Mouse (Mus musculus) kidney, embryonic 16.5 days (tissue): ENCODE measurements at regions not wholly inside any gene's neighbourhood (a gene's known extent, or its start where the extent isn't known, plus 50 kb on each side); places are given as distances from the start of the nearest gene placed in this dataset.

Source experiments
- ATAC-seq: fragments of 200-750 bp; cut with Nextera tagmentation; 2 replicates; pipeline ENCODE4 v1.8.0; 2017; ENCODE audit warnings: moderate TSS enrichment; ENCODE audit not compliant: low FRiP score, low TSS enrichment
- H3K27ac ChIP-seq: fragments of 300-500 bp; sonication (generic); 2 replicates; pipeline ENCODE4 v1.5.1; 2014; ENCODE audit warnings: low read length
- H3K27me3 ChIP-seq: fragments of 300-500 bp; sonication (generic); 2 replicates; pipeline ENCODE4 v1.6.1; 2014; ENCODE audit warnings: low read length, control low read depth, mixed read lengths; ENCODE audit not compliant: insufficient read depth
- H3K36me3 ChIP-seq: fragments of 300-500 bp; sonication (generic); 2 replicates; pipeline ENCODE4 v1.6.1; 2014; ENCODE audit warnings: low read length, control low read depth, mixed read lengths; ENCODE audit not compliant: insufficient read depth
- H3K4me1 ChIP-seq: fragments of 300-500 bp; sonication (generic); 2 replicates; pipeline ENCODE4 v1.6.1; 2014; ENCODE audit warnings: low read length, control low read depth, mixed read lengths; ENCODE audit not compliant: insufficient read depth
- H3K4me2 ChIP-seq: fragments of 300-500 bp; sonication (generic); replicated peaks from 2 replicates; pipeline ENCODE4 v1.6.1; 2014; ENCODE audit warnings: low read depth, low read length
- H3K4me3 ChIP-seq: fragments of 300-500 bp; sonication (generic); 2 replicates; pipeline ENCODE4 v1.5.1; 2014; ENCODE audit warnings: mild to moderate bottlenecking, low read length
- H3K9ac ChIP-seq: fragments of 300-500 bp; sonication (generic); replicated peaks from 2 replicates; pipeline ENCODE4 v1.6.1; 2014; ENCODE audit warnings: low read length
- H3K9me3 ChIP-seq: fragments of 300-500 bp; sonication (generic); 2 replicates; pipeline ENCODE4 v1.6.1; 2016; ENCODE audit warnings: low read length, control low read depth
- WGBS: fragments of 180-500 bp; shearing (Covaris S2); extraction: QIAGEN DNeasy Blood & Tissue Kit; methylation state at CpG from one replicate; pipeline ENCODE4 v1.1.7; 2014; 5-methylcytosine and 5-hydroxymethylcytosine counted together

DNA sequence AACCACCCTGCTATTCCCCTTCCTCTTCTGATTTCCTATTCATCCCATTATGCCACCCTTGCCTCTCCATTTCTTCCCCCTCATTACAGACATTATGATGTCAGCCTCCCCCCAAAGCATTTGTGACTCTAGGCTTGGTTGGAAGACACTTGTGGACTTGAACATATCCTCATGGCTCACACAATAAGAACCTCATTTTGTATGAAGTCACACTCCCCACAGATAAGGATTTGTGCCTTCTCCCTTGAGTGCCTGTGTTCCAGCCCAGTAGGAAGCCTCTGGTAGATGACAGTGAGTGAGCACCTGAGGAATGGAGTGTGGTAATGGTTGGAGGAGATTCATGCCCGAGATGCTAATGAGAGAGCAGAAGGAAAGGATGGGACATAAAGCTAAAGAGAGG lies 313.9 kb upstream of the Trib2 start:
- H3K4me1 ChIP-seq, result no peaks in the 10 kb centered on the region
- H3K4me3 ChIP-seq, result no peak overlapping the region
- H3K9me3 ChIP-seq, result no peaks in the 10 kb centered on the region
- no peak overlapping the region for H3K9ac ChIP-seq
- no peaks in the 10 kb centered on the region for H3K36me3 ChIP-seq
- H3K4me2 ChIP-seq, result no peak overlapping the region
- H3K27me3 ChIP-seq, result no peaks in the 10 kb centered on the region
- no peak overlapping the region for H3K27ac ChIP-seq
- ATAC-seq, result no peak
- 74% methylated on average over 1 of the region's 1 CpGs for WGBS

DNA sequence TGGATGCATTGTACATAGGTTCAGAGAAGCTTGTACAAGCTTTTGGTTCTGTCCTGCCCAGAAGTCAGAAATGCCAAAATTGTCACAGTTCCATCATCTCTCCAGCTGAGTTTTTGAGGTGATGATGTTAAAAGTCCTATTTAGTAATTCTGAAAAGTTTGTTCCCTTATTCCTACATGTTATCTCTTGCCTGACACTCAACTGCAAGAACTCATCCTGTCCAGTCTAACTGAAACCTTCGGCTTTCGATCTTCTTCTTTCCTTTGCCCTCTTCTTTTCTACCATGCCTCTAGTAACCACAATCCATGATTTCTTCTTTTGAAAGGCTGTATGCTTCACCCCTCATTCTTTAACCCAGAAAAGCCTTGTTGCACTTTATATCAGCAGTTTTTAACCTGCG lies 313.2 kb upstream of the Trib2 start:
- H3K4me1 ChIP-seq, result no peaks in the 10 kb centered on the region
- H3K9me3 ChIP-seq, result no peaks in the 10 kb centered on the region
- no peak overlapping the region for H3K9ac ChIP-seq
- H3K27ac ChIP-seq, result no peak overlapping the region
- WGBS, result 97% methylated on average over 3 of the region's 3 CpGs
- H3K27me3 ChIP-seq, result no peaks in the 10 kb centered on the region
- H3K4me2 ChIP-seq, result no peak overlapping the region
- no peaks in the 10 kb centered on the region for H3K36me3 ChIP-seq
- no peak for ATAC-seq
- no peak overlapping the region for H3K4me3 ChIP-seq

DNA sequence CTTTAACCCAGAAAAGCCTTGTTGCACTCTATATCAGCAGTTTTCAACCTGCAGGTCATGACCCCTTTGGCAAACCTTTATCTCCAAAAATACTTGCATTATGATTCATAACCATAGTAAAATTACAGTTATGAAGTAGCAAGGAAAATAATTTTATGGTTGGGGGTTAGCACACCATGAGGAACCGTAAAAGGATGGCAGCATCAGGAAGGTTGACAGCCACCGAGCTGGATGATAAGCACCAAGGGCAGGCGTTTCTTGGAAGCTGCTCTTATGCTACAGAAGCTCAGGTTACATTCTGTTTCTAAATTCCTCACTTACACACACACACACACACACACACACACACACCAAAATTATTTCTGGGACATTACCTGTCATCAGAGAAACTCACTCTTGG lies 312.5 kb upstream of the Trib2 start:
- H3K4me1 ChIP-seq, result no peaks in the 10 kb centered on the region
- H3K27me3 ChIP-seq, result no peaks in the 10 kb centered on the region
- H3K9me3 ChIP-seq, result no peaks in the 10 kb centered on the region
- H3K9ac ChIP-seq, result no peak overlapping the region
- 76% methylated on average over 3 of the region's 3 CpGs for WGBS
- H3K4me2 ChIP-seq, result no peak overlapping the region
- no peak for ATAC-seq
- no peak overlapping the region for H3K27ac ChIP-seq
- no peak overlapping the region for H3K4me3 ChIP-seq
- H3K36me3 ChIP-seq, result no peaks in the 10 kb centered on the region

DNA sequence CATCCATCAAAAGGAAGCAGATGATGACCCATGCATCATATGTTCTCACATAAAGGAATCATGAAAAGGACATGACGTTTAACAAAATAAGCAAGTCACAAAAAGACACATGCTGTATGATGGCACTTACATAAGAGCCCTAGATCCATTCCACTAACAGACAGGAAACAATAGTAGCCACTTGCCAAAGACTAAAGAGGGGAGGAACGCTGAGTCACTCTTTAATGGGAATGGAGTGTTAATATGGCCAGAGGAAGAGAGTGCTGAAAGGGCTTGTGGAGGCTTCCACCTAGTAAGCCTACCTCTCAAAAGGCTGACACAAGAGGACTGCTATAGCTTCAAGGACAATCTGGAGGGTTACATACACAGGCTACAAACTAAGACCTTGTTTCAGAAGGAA lies 308.2 kb upstream of the Trib2 start:
- no peak overlapping the region for H3K4me3 ChIP-seq
- H3K9me3 ChIP-seq, result no peaks in the 10 kb centered on the region
- H3K9ac ChIP-seq, result no peak overlapping the region
- no peaks in the 10 kb centered on the region for H3K36me3 ChIP-seq
- WGBS, result 82% methylated on average over 2 of the region's 2 CpGs
- no peak overlapping the region for H3K27ac ChIP-seq
- no peaks in the 10 kb centered on the region for H3K27me3 ChIP-seq
- ATAC-seq, result no peak
- H3K4me1 ChIP-seq, result no peaks in the 10 kb centered on the region
- no peak overlapping the region for H3K4me2 ChIP-seq

DNA sequence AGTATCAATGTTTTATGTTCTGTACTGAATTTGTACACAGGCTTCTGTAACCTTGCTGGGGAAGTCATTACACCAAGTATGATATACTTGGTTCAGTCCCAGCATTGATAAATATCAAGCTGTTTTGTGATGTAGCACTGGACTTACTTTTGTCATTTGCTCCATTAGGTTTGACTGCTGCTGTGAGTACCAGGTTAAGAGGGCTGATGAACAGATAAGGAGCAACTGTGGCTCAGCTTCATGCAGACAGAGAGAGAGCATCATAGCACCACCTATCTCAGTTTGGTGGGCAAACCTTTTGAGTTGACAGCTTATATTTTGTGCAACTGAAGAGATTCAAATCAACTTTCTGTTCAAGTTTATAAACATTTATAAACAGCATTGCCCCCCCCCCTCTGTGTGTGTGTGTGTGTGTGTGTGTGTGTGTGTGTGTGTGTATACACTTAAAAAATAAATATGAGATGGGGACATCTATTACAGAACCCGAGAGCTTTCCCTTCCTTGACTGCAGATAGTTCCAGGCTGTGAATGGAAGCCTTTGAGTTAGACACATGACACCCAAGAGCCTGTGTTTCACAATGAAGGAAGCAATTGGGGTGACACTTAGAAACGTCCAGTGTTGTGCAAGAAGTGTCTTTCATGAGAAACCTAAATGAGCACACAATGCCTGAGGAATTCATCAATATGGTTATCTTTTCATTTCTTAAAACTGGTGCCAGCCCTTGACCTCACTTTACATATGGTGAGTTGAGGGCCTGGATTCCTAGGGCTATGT lies 305.8 kb upstream of the Trib2 start:
- Histone ChIP-seq H3K27ac (no peak overlapping the region), H3K9me3 (no peaks in the 10 kb centered on the region), H3K4me1 (no peaks in the 10 kb centered on the region), H3K36me3 (no peaks in the 10 kb centered on the region), H3K9ac (no peak overlapping the region), H3K4me2 (no peak overlapping the region), H3K27me3 (no peaks in the 10 kb centered on the region), H3K4me3 (no peak overlapping the region)
- WGBS, result 64% methylated on average over 2 of the region's 2 CpGs
- no peak for ATAC-seq

DNA sequence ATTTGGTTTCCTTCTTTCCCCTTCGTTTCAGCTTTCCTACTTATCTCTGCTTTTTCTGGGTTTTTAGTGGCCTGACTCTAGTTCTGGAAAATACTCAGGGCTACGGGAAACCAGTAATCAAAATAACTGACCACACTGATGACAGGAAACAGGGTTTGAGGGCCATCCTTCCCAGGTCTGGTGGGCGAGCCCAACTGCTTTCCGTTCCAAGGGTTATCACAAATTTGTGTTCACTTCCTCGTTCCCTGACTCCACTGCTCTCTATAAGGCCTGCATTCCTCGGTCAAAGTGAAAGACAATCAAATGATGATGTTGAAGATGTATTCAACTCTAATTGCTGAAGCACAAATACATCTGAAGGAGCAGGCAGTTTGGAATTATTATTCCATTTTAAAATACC lies 305.1 kb upstream of the Trib2 start:
- H3K27ac ChIP-seq, result no peak overlapping the region
- no peaks in the 10 kb centered on the region for H3K27me3 ChIP-seq
- no peak overlapping the region for H3K4me2 ChIP-seq
- H3K9me3 ChIP-seq, result no peaks in the 10 kb centered on the region
- H3K9ac ChIP-seq, result no peak overlapping the region
- ATAC-seq, result no peak
- no peaks in the 10 kb centered on the region for H3K4me1 ChIP-seq
- 75% methylated on average over 6 of the region's 6 CpGs for WGBS
- no peak overlapping the region for H3K4me3 ChIP-seq
- no peaks in the 10 kb centered on the region for H3K36me3 ChIP-seq

DNA sequence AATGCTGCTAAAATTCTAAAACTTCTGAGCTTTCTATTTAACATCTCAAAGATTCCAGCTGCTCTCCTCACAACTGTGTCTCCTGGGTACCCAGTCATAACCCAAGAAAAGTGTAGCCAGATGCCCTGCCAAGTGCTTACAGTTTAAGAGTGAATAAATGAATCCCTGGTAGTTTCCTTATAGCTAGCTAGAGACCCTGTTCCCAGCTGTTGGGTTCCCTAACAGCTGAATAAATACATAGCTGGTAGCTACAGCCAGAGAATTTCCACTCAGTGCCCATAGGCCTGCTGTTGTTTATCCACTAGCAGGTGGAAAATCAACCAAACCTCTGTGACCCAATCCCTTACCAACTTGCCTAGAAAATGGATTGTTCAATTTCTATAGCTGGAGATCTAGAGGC lies 302.0 kb upstream of the Trib2 start:
- no peak overlapping the region for H3K9ac ChIP-seq
- H3K36me3 ChIP-seq, result no peaks in the 10 kb centered on the region
- no peaks in the 10 kb centered on the region for H3K9me3 ChIP-seq
- no peak overlapping the region for H3K27ac ChIP-seq
- H3K4me2 ChIP-seq, result no peak overlapping the region
- no peak for ATAC-seq
- H3K4me3 ChIP-seq, result no peak overlapping the region
- H3K27me3 ChIP-seq, result no peaks in the 10 kb centered on the region
- no peaks in the 10 kb centered on the region for H3K4me1 ChIP-seq

DNA sequence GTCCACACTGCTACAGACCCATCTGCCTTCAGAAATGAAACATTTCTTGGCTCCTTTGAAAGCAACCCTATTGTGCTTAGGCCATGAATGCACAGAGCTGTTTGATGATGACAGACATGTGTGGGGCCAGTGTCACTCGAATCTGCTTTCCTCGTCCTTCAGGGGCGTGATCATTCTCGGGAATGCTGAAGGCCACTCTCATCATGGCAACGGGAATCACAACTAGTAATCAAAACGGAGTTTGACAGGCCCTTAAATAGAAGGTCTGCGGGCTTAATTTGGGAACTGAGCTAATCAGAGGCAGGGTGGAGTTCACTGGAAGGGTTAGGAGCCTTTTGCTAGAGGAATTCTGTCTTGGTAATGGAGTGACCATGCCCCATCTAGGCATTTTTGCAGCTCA lies 290.2 kb upstream of the Trib2 start:
- no peaks in the 10 kb centered on the region for H3K9me3 ChIP-seq
- WGBS, result 73% methylated on average over 7 of the region's 7 CpGs
- H3K4me2 ChIP-seq, result no peak overlapping the region
- no peaks in the 10 kb centered on the region for H3K4me1 ChIP-seq
- no peak for ATAC-seq
- H3K4me3 ChIP-seq, result no peak overlapping the region
- H3K36me3 ChIP-seq, result no peaks in the 10 kb centered on the region
- H3K27me3 ChIP-seq, result no peaks in the 10 kb centered on the region
- H3K27ac ChIP-seq, result no peak overlapping the region
- no peak overlapping the region for H3K9ac ChIP-seq

DNA sequence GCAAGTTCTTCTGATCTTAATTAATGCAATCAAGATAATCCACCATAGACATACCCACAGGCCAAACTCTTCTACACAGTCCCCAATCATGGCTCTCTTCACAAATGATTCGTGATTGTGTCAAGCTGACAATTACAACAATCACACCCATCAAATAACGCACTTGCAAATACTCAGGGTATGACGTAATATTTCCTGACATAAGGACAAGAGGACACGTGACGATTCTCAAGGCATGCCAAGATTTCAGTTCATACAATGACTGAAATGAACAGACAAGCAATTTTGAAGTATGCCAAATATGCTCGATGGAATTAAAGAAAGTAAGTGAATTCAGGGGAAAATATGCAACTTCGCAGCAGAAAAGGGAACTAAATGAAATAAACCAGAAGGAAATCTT lies 282.1 kb upstream of the Trib2 start:
- H3K4me1 ChIP-seq, result no peaks in the 10 kb centered on the region
- no peaks in the 10 kb centered on the region for H3K36me3 ChIP-seq
- no peaks in the 10 kb centered on the region for H3K9me3 ChIP-seq
- H3K4me2 ChIP-seq, result no peak overlapping the region
- H3K9ac ChIP-seq, result no peak overlapping the region
- H3K4me3 ChIP-seq, result no peak overlapping the region
- no peaks in the 10 kb centered on the region for H3K27me3 ChIP-seq
- H3K27ac ChIP-seq, result no peak overlapping the region
- 92% methylated on average over 7 of the region's 7 CpGs for WGBS
- ATAC-seq, result no peak

DNA sequence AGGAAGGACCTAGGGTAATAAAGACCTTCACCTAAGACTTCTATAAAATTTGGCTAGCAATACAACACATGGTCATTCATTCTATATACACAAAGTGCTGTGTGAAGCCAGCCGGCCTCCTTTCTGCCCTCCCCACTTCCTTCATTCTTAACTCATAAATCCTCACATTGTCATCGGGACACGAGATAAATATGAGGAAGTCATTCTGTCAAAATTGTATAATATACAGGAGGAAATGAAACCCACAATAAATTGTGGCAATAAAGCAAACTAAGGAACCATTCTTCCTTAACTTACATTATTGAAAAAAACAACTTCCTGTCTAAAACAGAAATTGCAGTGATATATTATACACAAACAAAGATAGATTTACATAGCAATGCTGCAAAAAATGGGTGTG lies 275.9 kb upstream of the Trib2 start:
- 50% methylated on average over 3 of the region's 3 CpGs for WGBS

More for the DNA sequence above, 275.9 kb upstream of the Trib2 start:
- Histone ChIP-seq H3K27me3 (no peaks in the 10 kb centered on the region; the same call in 1 of the 2 replicates), H3K27ac (no peak overlapping the region), H3K4me1 (peaks cover 6% of the 10 kb centered on the region), H3K36me3 (no peaks in the 10 kb centered on the region), H3K4me3 (no peak overlapping the region), H3K9me3 (no peaks in the 10 kb centered on the region), H3K9ac (no peak overlapping the region), H3K4me2 (no peak overlapping the region)
- ATAC-seq, result no peak
